Mouse (Mus musculus) urinary bladder, postnatal 25 days (tissue): ENCODE data around the gene Vps13d.

Experiments
- DNase-seq: peaks from one replicate; pipeline ENCODE4 v3.0.0; 2022; ENCODE audit warnings: low spot score

Vps13d gene

DNA sequence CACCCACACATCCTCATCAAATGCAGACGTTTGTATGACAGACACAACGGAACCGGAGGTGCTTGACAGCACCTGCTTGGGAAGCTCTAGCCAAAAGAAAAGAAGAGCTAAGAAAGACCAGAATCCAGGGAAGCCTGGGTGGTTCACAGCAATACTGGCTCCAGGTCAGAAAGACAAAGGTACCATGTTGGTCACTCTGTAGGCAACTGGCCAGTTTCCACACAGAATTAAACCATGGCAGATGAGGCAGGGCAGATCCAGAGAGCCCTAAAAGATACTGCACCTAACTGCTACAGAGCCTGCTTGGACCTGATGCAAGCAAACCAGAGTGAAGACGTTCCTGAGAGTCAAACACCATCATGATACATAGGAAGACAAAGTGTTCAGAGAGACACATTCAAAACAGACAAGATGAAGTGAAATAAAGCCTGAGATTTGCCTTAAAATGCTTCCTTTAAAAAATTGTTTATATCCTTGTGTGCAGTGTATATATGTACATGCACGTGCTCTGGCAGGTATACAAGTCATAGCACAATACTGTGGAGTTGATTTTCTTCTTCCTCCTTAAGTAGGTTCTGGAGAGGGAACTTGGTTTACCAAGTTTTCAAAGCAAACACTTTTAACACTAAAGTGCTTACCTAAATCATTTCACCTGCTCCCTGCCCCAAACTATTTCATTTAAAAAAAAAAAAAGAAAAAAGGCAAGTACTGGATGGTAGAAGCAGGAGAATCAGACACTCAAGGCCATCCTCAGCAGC is 44.3 kb downstream of the Vps13d start:
- no peak for DNase-seq

DNA sequence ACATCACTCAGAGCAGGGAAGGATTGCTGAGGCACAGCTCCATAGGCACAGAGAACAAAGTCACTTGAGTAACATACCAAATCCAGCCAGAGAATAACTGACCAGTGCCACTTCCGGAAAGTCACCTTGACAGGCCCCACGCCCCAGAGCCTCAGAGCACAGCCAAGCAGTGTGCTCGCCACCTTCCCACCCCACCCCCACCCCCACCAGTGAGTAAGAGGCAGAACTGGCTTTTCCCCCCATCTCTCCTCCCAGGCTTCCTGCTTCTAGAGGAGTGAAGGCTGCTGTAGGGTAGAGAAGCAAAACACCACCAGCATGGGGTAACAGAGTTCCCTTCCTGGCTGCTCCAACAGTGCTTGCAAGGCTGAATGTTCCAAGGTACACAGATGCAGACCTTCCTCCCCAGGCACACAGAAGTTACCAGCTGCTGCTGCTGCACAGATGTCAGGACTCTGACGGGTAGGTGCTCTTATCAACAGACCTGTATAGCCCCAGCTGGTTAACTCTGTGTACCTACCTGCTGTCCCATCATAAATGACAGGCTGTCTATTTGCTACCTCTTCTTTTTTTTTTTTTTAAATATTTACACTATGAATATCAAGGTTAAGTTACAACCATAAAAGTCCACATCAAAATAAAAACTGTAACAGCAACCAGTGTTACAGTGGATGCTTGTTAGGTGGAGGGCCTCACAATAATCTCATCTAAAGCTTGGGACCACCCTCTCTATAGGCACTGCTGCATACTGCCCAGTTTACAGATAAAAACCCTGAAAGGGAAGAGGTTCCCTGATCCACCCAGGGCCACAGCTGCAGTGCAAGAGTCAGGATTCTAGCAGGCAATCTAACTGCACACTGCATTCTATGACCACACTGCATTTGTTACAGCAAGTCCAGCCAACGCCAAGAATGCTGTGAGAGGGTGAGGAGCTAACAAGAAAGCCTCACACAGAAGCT is 47.5 kb downstream of the Vps13d start:
- DNase-seq, result no peak

DNA sequence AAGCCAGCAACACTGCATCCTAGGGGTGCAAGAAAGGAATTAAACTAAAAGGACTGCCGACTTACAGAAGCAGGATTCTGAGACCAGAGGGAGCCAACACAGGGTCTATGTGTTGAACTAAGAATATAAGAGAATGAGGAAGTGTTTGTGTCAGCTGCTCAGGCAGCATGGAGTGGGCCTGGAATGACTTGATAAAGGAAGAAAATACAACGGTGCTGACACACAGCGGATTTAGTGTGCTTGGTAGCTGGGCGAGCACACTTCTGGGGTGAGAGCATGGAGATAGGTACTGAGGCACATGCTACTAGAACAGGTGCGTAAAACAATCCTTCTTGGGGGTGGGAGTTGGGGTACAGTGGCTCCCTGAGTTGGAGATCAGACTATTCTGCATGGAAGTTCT is 51.3 kb downstream of the Vps13d start:
- DNase-seq, result no peak

DNA sequence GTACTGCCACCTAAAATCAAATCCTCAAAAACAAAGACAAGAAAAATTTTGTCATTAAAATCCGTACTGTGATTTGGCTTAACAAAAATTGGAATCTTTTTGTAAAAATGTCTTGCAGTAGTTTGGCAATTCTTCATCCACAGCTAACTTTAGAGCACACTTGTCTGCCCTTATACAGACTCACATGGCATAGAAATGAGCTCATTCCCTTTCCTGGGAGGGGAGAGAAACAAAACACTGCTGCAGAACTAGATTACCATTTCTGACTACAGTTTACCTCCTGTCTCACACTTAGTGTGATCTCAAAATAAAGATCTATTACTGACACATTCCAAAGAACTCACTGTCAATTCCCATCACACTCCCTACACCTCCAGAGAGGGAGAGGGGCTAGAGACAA is 58.1 kb downstream of the Vps13d start:
- no peak for DNase-seq

DNA sequence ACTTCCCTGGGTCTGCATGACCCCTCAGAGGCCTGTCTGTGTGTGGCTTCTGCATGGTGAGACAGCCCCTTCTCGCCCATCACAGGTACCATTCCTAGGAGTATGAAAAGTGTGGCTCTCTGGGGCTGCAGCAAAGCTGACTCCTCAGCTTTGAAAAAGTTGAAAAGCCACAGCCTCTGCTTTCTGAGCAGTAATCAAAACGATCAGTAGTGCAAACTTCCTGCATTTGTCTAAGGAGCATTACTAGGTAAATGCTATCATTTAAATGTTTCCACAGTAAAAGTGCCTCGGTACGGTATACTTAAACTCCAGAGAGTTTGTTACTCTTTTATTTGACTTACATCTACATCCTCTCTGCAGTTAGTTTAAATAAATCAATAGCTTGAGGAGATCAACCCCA is 59.3 kb downstream of the Vps13d start:
- no peak for DNase-seq

DNA sequence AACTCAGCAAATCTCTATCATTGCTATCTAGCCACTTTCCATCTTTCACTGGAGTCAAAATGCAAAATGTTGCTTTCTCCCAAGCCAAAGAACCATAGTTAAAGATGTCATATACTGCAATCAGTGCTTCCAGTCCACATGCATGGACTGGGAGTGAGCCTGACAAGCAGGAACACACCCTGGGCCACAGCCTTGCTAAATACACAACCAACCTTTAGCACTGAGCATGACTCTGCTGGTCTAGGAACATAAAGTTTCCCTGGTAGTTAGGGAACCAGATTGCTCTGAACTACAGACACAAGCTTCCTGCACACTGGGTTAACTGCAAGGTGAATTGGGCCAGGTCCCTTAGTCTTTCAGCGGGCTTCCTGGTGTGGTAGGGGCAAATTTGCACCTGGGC is 64.0 kb downstream of the Vps13d start:
- DNase-seq, result no peak

DNA sequence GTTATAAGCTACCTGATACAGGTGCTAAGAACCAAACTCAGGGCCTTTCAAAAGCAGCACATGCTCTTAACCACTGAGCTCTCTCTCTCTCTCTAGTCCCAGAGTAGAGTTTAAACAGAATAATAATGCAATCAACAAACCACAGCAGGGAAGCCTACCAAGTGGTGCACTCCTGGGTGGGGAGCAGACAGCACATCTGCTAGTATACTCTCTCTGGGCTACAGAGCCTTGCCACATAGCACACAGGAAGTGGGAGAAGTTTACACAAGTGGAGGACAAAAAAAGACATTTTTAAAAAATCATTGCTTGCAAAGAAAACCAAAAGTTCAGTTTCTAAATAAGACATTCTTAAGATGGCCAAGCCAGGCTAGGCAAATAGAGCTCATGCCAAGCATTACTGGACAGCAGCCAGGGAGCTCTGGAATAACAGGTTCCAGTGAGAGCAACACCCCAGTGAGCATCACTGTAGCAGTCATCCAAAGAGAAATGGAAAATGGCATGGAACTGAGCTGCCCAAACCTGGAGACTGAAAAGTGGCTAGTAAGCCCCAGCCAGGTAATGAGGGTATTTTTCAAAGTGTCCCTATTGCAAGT is 64.8 kb downstream of the Vps13d start:
- DNase-seq, result peak; percentile 74

DNA sequence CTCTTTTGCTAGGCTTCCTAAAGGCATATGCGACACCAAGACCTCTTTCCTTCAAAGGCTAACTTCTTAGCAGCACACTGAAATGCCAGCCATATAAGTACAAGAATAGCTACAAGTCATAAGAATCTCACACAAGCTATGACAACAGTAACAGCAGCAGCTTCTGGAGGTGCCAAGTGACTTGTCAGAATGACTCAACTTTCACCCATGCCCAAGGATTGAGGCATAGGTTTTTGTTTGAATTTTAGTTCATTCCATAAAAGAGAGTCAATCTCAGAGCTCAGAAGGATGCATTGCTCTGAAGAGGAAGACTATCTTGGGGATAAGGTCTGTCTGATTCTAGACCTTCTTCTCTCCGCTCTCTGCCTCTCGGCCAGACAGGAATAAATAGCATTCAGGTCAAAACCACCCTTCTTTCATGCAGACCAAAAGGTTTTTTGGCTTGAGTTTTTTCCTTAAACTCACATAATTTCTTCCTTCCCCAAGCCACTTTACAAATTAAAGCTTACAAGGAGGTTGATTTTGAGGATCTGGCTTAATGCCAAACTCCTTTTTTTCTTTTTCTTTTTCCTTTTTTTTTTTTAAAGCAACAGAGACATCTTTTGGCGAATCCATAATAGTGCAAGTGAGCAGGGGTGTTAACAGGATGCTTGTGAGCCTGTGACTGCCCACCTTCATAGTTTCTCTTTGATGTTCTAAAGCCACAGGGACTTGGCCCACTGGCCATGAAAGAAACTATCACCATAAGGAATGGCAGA is 69.2 kb downstream of the Vps13d start:
- no peak for DNase-seq

DNA sequence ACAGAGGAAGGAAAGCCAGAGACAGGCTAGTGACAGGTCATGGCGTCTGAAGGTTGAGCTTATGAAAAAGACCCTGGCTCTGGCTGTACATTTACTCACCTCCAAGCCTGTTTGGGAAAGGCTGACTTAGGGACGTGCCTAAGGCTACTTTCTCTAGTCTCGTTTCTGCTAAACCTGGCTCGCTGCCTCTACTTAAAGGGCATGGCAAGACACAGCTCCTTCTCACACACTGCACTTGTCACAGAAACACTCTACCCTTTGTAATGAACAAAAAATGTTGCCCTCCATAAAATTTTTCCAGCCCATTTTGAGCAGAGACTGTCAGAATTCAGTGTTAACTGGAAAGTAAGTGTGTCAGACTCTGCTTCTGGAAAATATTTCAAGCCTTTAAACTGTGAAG is 70.4 kb downstream of the Vps13d start:
- DNase-seq, result no peak

DNA sequence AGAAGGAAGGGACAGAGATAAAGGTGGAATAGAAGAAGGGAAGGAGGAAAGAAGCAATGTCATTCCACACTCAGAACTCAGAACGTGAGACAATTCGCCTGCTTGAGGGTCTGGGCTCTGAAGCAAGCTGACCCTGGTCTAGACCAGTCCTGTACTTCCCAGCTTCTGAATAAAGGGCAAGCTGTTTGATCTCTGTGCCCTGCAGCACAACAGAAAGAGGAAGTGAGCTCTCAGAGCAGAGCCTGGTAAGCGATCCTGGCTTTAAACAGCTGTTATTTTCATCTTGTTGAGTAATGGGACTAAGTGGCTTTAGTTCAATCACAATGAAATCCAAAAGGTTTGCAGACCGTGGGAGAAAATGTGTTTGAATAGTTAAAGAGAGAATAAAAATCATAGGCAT is 83.2 kb downstream of the Vps13d start:
- no peak for DNase-seq

DNA sequence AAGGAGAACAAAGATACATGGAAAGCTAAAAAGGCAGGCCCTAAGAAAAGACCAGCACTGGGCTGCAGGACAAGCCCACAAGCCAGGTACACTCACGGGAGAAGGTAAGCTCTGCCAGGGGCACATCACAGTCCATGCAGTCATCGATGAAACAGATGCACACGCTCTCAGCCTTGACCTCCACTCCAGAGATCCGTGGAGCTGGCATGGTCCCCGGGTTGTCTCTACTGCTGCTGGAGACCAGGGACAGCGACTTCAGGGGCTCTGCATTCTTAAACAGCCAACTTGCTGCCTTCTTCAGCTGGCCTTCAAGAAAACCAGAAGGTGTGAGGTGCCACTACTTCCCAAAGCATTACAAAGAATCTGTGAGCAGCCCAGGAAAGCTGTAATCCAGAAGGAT is 84.1 kb downstream of the Vps13d start:
- no peak for DNase-seq

DNA sequence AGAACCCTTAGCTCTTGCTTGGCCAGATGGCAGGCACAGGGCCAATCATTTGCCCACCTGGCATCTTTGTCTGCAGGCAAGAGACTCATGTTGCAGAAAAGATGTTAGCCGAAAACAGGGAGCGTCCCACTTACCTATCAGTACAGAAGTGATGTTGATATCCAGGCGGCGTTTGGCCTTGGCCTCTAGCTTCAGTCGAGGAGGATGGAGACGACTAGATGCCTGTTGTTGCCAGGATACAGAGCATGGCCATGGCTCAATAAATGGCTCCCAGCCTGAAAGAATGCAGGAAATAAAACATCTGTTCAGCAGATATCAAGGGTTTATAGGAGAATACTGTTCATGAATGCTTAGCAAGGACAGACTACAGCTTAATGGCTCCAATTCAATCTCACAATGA is 88.0 kb downstream of the Vps13d start:
- DNase-seq, result no peak

DNA sequence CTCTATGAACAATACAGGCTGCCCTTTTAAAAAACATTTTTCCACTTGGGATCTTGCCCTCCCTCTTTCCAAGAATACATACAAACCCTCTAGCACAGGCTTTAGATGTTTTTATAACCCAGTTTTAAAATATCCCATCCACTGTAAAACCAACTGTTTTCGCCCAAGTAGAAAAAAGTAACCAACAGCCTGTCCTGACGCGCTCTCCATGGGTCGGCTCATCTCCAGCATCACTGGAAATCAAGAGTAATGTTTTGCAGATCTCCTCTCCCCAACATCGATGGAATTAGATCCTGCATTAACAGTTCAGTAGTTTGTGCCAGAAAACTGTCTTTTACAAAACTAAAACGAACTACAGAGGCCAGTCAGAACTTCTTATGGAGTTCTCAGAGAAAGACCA is 89.5 kb downstream of the Vps13d start:
- no peak for DNase-seq

DNA sequence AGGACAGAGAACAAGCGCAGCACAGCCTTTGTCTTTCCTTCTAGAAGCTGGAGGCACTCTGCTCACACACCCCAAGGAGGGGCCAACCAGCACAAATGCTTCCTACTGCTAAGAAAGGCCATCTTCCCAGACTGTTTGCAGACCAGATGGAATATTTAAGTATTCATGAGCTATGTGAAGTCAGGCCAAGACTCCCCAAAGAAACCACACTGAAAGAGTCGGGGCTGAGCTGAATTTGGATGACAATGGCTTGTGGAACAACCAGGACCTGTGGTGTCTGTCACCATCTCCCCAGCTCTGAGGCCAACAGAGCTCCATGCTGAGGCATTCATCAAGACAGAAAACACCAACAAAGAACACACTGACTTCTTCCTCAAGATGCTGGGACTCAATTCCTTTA is 89.9 kb downstream of the Vps13d start:
- no peak for DNase-seq

DNA sequence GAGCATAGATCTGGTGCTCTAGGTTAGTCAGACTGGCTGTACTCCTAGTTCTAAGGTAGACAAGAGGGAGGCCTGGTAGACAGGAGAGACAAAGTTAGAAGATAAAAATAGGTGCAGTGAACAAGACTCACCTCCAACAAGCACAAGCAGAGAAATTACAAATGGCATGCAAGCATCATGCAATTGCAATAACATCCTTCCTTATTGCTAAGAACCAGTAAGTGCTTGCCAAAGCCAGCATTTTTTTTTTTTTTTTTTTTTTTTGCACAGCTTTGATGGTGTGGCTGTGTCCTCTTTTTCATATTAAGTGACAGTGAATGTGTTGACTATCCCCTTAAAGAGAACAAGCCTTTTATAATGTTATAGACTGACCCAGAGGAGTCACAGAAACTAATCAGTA is 91.2 kb downstream of the Vps13d start:
- no peak for DNase-seq

DNA sequence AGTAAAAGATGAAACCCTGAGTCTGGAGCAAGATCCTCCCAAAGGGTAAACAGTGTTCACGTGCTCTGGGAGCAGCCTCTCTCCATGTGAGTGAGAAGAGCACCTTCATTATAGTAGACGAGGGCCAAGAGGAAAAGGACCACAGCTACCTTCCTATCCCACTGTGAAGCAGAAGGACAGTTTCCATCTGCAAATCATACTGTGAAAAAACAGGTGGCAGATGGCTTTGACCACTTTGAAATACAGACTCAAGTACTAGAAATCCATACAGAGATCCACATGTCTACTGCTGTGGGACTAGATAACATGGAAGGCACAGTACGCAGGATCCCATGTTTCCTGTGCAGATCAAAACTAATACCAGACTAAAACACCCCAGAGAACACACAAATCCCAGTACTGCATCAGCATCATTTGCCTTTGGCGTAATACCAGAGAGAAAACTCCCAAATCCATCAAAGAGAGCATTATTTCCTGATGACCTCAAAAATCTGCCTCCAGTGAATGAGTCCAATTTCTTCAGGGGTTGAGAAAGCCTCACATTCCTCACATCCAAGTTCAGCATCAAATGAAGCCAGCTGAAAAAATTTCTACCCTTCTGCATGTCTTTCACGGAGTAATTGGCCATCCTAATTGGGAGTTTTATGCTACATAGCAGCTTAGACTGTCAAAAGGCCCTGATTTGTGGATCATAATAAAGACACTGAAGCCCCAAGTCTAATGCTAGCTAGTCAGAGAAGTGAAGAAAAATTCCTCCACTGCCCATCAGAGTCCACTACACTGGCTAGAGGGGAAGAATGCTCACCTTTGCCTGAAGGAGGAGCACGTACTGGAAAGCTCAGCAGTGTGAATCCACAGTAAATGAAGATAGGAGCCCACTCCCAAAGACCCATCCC is 92.7 kb downstream of the Vps13d start:
- DNase-seq, result no peak

DNA sequence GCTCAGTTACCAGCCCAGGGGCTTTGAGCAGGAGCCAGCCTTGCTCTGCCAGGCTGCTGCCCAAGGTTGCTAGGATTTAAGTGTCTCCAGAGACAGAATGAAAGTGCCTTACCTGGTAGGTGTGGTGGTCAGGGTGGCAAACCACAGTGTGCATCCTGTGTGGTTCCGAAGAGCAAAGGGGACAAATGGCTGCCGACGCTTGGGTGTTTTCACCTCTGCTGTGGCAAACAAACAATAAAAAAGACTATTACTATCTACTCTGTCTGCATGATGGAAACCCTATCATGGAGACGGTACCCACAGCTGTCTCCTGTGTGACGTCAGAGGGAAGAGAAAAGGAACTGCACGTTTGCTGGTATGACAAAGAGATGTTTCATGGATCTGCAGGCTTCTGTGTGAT is 95.0 kb downstream of the Vps13d start:
- no peak for DNase-seq

DNA sequence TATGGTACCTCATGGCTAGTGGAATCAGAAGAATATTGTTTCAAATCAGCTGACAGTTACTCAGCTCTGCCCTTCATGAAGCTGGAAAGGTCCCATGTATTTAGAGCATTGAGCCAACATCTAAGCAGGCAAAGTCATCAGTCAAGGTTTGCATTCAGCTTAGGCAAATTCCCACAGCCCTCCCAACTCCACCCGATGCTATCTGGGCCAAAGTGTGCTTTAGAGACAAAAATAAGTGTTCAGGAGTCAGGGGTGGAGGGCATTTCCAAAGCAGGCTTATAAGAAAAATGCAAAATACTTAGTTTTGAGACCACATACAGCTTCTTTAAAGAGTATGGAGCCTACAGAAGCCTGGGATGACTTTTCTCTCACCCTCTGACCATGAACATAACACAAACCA is 95.5 kb downstream of the Vps13d start:
- no peak for DNase-seq

DNA sequence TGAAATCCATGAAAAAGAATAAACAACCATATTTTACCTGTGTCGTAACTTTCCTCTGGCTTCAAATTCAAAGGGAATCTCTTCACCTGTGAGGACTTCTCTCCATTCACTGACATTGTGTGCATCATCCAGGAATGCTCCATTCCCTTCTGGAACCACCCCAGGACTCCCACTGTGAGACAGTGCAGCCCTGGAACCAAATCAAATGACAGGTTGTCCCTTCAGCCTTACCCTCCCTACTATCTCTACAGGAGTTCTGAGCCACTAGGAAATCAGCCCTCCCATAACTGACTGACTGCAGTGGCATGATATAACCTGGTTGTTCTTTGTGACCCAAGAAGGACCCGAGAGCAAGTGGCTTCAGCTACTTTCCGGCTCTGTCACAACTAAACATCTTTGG is 96.8 kb downstream of the Vps13d start:
- DNase-seq, result no peak

DNA sequence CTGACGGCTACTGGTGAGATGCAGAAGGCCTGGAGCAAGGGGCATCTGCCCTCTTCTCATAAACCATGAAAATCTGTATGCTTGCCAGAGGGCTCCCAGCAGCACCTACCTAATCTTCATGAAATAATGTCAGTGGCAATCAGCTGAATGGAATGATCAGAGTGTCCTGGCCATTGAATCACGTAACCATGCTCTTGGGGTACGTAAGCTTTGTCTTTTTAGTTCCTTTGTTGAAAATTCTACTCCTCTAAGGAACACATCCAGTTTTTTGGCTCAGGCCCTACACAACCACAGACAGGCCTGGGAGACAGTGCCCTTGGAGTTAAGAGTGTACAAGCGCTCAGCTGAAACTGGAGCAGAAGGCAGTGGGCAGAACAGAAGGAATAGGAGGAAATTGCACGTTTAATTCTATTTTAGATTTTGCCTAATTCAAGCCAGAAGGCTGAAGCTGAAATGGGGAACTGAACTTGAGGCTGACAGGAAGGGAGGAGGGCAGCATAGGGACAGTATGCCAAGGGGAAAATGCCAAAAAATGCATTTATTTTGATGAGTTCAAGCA is 98.2 kb downstream of the Vps13d start:
- DNase-seq, result no peak

DNA sequence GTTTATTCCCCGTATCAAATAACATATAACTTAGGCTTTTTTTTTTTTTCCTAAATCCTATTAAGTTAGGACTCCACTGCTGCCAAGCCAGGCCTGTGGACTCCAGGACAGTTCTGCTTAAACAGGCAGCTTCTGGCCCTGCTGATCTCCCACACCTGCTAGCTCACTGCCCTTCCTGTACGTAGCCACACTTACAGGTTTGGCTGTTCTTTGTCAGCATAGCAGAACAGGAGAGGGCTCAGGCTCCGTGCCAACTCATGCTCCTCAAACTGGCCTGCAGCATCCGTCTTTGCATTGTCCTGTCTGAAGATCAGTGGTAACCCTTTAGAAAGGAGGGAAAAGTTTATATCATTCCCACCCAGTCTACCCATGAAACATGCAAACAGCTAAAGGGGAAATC is 108.3 kb downstream of the Vps13d start:
- DNase-seq, result no peak
